Comparison of ENCODE assay signal across 16 mouse cellular contexts in the genomic region with DNA sequence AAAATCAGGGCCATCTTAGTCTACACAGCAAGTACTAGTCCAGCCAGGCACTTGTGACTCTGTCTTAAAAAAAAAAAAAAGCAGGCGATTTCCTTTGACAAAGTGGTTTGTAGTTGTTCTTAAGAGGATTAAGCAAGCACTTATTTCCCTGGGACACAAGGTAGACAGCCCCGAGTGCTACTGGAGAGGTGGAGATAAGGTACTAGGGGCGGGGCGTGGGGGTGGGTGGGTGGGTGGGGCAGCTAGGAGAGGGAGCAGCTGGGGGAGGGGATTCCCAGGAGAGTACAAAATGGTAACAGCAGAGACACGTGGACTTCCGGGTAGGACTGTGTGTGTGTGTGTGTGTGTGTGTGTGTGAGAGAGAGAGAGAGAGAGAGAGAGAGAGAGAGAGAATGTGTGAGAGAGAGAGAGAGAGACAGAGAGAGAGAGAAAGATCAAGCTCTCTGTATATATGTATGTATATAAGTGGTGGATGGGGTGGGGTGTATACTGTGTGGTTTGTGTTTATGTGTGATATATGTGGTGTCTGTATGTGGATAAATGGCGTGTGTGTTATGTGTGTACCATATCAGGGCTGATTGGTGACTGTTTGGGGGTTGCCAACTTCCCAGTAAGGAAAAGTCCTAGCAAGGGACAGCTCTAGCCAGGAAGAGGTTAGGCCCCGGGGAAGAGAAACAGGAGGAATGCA.
DNase-seq lines count a peak whose midpoint lies in the region; ATAC-seq and TF ChIP-seq lines count a peak whose summit lies in the region.
"Had no signal": no experiment of that assay in that cellular context is flagged by ENCODE, and none has a peak within 500 bp of the region (broad histone marks: within the 10 kb centered on the region; RNA-seq: fewer than 3 reads in every experiment).

No protein-coding gene starts in this region.

- no peak for TF ChIP-seq CTCF in E14TG2a.4 (conservative IDR thresholded peaks at IDR 0.05; ENCODE audit: low read length)

- no peak overlapping the region for H3K9ac ChIP-seq in heart, embryonic 12.5 days
- no peak overlapping the region for H3K9ac ChIP-seq in intestine, embryonic 15.5 days
- no peak overlapping the region for H3K9ac ChIP-seq in forebrain, embryonic 11.5 days (ENCODE audit: low read length)
- H3K9ac ChIP-seq: limb, embryonic 13.5 days had no signal

- no peak for DNase-seq in heart, adult 18-20 months
- no peak for DNase-seq in ovary, postnatal 14 days (ENCODE audit: low spot score)
- DNase-seq in forebrain, embryonic 11.5 days (ENCODE audit: low spot score) = no peak
- DNase-seq in ovary, postnatal 10 days (ENCODE audit: low spot score) = no peak
- DNase-seq: adrenal gland, postnatal 25 days; heart, adult 11 months; heart, postnatal 36 days; thymus, postnatal 14 days had no signal

- no peak overlapping the region for H3K4me3 ChIP-seq in heart, embryonic 12.5 days
- H3K4me3 ChIP-seq in E14TG2a.4 (replicated peaks; ENCODE audit: low read length) = peak overlapping the region; percentile 45
- H3K4me3 ChIP-seq in intestine, embryonic 15.5 days (replicated peaks) = no peak overlapping the region
- no peak overlapping the region for H3K4me3 ChIP-seq in forebrain, embryonic 11.5 days (ENCODE audit: low read depth, low read length)
- H3K4me3 ChIP-seq: left cerebral cortex, adult 2 months; limb, embryonic 13.5 days had no signal

- no peak overlapping the region for H3K27ac ChIP-seq in heart, embryonic 12.5 days (ENCODE audit: poor library complexity, severe bottlenecking)
- H3K27ac ChIP-seq in intestine, embryonic 15.5 days = no peak overlapping the region
- no peak overlapping the region for H3K27ac ChIP-seq in forebrain, embryonic 11.5 days (ENCODE audit: low read depth, low read length)
- H3K27ac ChIP-seq: left cerebral cortex, adult 2 months; limb, embryonic 13.5 days had no signal

- peak; percentile 36; the same call in 1 of the 2 replicates for ATAC-seq in heart, embryonic 12.5 days (ENCODE audit: insufficient number of reproducible peaks, low FRiP score)
- peak; percentile 78 for ATAC-seq in intestine, embryonic 15.5 days
- ATAC-seq in megakaryocyte progenitor cell, adult 5-6 weeks (replicated peaks; ENCODE audit: poor library complexity) = peak; percentile 61
- no peak for ATAC-seq in forebrain, embryonic 11.5 days (replicated peaks; ENCODE audit: low FRiP score)
- ATAC-seq: inflammation-experienced regulatory T-cells, adult 6 months had no signal

- H3K27me3 ChIP-seq in heart, embryonic 12.5 days (replicated peaks) = peaks cover 89% of the 10 kb centered on the region
- H3K27me3 ChIP-seq in E14TG2a.4 (ENCODE audit: insufficient read depth, low read length) = peaks cover 7% of the 10 kb centered on the region; the same call in 1 of the 2 replicates
- H3K27me3 ChIP-seq in intestine, embryonic 15.5 days (replicated peaks) = no peaks in the 10 kb centered on the region
- H3K27me3 ChIP-seq in forebrain, embryonic 11.5 days (ENCODE audit: control insufficient read depth, insufficient read depth, low read length) = no peaks in the 10 kb centered on the region; the same call in 1 of the 2 replicates

- H3K36me3 ChIP-seq in heart, embryonic 12.5 days = no peaks in the 10 kb centered on the region
- H3K36me3 ChIP-seq in E14TG2a.4 (ENCODE audit: insufficient read depth, low read length) = no peaks in the 10 kb centered on the region
- no peaks in the 10 kb centered on the region for H3K36me3 ChIP-seq in intestine, embryonic 15.5 days
- no peaks in the 10 kb centered on the region for H3K36me3 ChIP-seq in forebrain, embryonic 11.5 days (ENCODE audit: control insufficient read depth, insufficient read depth, low read length)
- H3K36me3 ChIP-seq: limb, embryonic 13.5 days had no signal

- H3K4me2 ChIP-seq in heart, embryonic 12.5 days = no peak overlapping the region
- H3K4me2 ChIP-seq in intestine, embryonic 15.5 days (replicated peaks) = no peak overlapping the region
- no peak overlapping the region for H3K4me2 ChIP-seq in forebrain, embryonic 11.5 days (ENCODE audit: low read depth, low read length, severe bottlenecking)
- H3K4me2 ChIP-seq: limb, embryonic 13.5 days; midbrain, embryonic 11.5 days had no signal

- no peaks in the 10 kb centered on the region; the same call in 1 of the 2 replicates for H3K4me1 ChIP-seq in heart, embryonic 12.5 days (replicated peaks)
- peaks cover 74% of the 10 kb centered on the region for H3K4me1 ChIP-seq in E14TG2a.4 (replicated peaks; ENCODE audit: low read depth, low read length)
- peaks cover 14% of the 10 kb centered on the region for H3K4me1 ChIP-seq in intestine, embryonic 15.5 days (replicated peaks)
- H3K4me1 ChIP-seq in forebrain, embryonic 11.5 days (replicated peaks; ENCODE audit: control insufficient read depth, insufficient read depth, low read length) = peaks cover 3% of the 10 kb centered on the region; the same call in 1 of the 2 replicates

- WGBS in heart, embryonic 12.5 days = 27% methylated on average over 8 of the region's 8 CpGs
- 57% methylated on average over 8 of the region's 8 CpGs for WGBS in intestine, embryonic 15.5 days
- WGBS in forebrain, embryonic 11.5 days = 59% methylated on average over 8 of the region's 8 CpGs

- no peaks in the 10 kb centered on the region; the same call in 1 of the 2 replicates for H3K9me3 ChIP-seq in heart, embryonic 12.5 days (replicated peaks)
- H3K9me3 ChIP-seq in E14TG2a.4 (ENCODE audit: low read length) = peaks cover 11% of the 10 kb centered on the region; the same call in 1 of the 2 replicates
- H3K9me3 ChIP-seq in intestine, embryonic 15.5 days = no peaks in the 10 kb centered on the region
- no peaks in the 10 kb centered on the region for H3K9me3 ChIP-seq in forebrain, embryonic 11.5 days (ENCODE audit: control insufficient read depth, low read length)
- H3K9me3 ChIP-seq: limb, embryonic 13.5 days had no signal
